Mouse (Mus musculus) liver, embryonic 14.5 days (tissue): ENCODE measurements at regions not wholly inside any gene's neighbourhood (a gene's known extent, or its start where the extent isn't known, plus 50 kb on each side); places are given as distances from the start of the nearest gene placed in this dataset.

Source experiments
- CTCF ChIP-seq: IDR thresholded peaks from 2 replicates; pipeline ENCODE4 v1.5.1; 2016; ENCODE audit warnings: antibody characterized with exemption, low read depth, control low read depth
- EP300 ChIP-seq: IDR thresholded peaks from 2 replicates; pipeline ENCODE4 v1.6.1; 2016; ENCODE audit warnings: antibody characterized with exemption, low read depth

DNA sequence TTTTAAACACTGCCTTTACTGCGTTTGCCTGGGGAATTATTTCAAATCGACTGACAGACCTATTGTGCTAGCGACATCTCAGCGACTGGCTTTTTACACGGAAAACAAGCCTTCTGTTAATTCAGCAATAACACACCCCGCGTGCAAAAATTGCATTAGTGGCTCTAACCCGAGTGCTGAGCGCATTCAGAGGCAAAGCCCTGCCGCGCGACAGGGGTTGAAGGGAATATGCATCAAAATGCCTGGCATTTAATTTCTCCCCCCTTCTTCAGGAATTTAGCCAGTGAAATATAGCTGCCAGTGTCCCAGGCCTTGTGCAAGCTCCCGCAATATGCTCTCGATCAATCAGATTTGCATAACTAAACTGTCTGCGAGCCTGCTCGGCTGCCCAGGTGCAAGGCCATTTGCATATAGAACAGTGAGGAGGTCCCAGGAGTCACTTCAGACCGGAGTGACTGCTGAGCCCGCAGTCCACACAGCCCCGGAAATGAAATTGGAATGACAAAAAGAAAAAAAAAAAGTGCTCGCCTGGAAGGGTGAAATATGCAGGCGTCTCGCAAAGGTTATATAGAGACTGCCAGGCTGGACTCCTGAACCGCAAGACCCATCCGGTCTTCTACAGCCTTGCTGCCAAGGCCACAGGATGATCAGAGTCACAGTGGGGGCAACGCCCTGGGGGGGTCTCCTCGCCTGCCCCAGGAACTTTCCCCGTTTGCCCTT lies 165.1 kb downstream of the Vrk1 start:
- TF ChIP-seq CTCF (no peak), EP300 (no peak)
